Mouse (Mus musculus) lung, postnatal 14 days (tissue): ENCODE measurements at regions not wholly inside any gene's neighbourhood (a gene's known extent, or its start where the extent isn't known, plus 50 kb on each side); places are given as distances from the start of the nearest gene placed in this dataset.

Experiments used
- DNase-seq: peaks from one replicate; pipeline ENCODE4 v3.0.0; 2021

DNA sequence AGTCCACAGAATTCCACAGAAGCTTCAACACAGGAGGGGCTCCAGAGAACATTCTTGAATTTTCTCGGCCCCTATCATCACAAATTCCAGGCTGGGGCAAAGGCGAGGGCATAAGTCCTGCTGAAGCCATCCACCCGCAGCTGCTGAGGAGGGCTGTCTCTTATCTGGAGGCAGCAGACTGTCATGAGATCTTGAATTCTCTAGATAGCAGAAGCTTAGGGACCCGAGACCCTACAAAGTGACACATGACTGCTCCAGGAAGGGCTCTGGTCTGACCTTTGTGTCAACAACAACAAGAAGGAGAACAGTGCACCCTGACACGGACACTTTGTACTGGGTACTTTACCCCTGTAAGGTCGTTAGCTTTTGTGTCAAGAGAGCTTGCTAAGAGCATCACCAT is 57.2 kb downstream of the Lao1 start:
- DNase-seq: no peak

DNA sequence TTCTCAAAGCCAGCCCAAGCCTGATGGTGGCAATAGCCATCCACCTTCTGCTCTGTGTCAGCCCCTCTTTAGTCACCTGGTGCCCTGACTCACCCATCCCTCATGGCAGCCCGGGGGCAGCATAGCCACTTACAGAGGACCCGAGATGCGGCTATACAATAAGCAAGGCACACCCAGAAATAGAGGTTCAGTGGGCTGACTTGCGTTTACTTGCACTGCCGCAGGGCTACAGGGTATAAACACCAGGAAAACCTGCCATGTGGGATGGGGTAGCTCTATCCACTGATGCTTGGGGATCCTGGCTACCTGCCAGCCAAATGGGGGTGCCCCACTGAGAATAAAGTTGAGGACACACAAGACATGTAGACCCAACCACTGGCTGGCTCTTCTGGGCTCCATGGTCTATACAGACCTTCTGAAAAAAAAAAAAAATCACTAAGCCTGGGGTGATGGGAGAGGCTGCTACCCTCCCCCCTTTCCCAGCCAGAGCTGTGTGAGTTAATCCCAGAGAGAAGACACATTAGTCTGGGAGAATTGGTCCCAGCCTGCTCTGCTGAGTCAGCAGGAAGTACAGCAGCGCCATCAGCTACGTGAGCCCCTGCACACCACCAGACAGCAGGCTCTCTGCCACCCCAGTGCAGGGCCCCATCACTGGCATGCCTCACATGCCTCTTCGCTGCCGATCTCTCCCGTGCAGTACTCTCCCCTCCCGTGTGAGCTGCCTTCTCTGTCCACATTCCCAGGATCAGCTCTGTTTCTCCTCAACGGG is 57.8 kb downstream of the Lao1 start:
- no peak for DNase-seq

- DNase-seq: no peak
These were observed 61.0 kb downstream of the Lao1 start for GRCm38 (mm10) chr4:119022338-119022737.

GRCm38 (mm10) chr4:119026237-119026861 is 65.0 kb downstream of the Lao1 start:
- no peak for DNase-seq

DNA sequence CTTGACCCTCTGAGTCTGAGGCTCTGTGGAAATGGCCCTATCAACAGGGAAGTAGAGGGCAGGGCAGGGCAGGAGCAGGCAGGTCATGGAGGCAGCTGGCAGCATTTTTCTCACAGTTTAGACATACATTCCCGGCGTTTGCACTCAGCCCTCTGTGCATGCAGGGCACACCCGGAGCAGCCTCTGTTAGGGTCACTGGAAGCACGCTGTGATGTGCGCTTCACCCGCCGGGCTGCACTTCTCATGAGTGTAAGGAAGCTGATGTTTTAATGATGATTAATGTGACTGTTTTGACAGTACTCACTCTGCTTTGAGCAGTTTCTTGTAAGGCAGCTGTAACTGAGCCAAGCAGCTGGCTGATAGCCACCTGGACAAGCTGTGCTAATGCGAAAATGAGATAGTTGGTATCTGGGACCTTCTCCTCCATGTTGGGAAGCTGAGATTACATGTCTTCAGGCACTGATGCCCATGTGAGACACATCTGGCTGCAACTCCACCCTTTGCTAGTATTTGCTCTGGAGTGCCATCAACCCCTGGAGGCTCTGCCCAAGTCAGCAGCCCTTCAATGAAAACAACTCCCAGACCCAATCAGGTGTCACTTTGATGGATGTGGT is 66.9 kb downstream of the Lao1 start:
- peak; percentile 3 for DNase-seq

DNA sequence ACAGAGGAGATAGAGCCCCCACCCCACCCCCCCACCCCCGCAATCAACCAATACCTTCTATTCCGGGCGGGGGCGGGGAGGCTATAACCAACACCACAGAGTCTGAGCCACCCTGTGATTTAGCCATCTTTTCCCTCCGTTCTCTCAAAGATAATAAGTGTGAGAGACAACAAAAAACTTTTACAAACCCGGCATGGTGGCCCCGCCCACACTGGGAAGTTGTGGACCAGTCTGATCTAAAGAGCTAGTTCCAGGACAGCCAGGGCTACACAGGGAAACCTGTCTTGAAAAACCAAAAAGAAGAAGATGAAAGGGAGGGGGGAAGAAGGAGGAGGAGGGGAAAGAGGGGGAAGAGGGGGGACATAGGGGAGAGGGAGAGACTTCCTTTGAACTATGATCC is 67.7 kb downstream of the Lao1 start:
- no peak for DNase-seq

DNA sequence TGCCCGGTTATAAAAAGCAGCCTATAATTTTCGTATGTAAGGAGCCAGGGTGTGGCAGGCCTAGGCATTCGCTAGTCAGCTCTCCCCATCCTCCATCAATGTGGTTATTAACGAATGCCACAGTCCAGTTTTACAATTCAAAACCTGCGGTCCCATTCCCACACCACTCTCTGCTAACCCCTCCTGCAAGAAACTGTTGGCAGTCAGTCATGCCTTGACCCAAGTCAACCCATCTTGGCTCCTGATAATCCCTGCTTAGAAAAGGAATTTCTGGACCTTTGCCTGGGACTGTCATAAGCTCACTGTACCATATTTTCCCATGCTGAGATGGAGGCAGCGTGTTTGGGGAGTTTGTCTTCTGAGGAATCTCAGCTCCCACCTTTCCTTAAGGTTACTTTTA is 68.4 kb downstream of the Lao1 start:
- DNase-seq: no peak

GRCm38 (mm10) chr4:119030865-119031264 is 69.5 kb downstream of the Lao1 start:
- DNase-seq: no peak

GRCm38 (mm10) chr4:119033006-119033405 is 71.6 kb downstream of the Lao1 start:
- DNase-seq: no peak

DNA sequence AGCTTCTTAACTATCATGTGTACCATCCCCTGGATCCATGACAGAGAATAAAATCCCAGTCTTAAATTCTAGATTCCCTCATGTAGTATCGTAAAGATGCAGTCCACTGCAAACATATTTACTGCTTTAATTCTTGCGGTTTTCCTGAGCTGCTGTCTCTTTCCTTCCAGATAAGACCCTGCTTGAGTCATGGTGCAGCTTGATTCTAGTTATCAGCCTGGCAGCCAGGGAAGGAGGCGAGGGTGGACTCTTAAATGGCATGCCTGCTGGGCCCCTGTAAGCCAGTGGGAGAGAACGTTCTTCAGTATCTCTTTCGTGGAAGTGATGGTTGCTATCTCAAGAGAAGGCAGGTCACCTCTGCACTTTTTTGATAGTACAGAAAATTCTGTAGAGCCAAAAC is 71.9 kb upstream of the Slc2a1 start:
- no peak for DNase-seq

GRCm38 (mm10) chr4:119040041-119040440 is 68.5 kb upstream of the Slc2a1 start:
- no peak for DNase-seq

DNA sequence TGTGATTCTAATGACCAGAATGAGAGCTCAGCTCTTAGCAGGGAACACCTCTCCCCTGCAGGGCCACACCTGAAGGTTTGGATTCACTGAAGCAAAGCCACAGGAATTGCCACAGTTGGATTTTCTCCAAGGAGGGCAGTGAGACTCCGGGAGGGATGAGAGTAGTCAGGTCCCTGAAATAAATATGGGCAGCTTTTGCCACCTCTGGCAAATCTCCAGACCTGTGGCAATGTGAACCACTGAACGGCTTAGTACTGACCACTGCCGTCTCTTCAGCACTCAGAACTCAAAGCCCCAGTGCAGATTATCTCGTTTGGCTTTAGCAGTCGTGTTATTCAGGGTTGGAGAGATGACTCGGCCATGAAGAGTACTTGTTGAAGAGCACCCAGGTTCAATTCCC is 66.9 kb upstream of the Slc2a1 start:
- no peak for DNase-seq

DNA sequence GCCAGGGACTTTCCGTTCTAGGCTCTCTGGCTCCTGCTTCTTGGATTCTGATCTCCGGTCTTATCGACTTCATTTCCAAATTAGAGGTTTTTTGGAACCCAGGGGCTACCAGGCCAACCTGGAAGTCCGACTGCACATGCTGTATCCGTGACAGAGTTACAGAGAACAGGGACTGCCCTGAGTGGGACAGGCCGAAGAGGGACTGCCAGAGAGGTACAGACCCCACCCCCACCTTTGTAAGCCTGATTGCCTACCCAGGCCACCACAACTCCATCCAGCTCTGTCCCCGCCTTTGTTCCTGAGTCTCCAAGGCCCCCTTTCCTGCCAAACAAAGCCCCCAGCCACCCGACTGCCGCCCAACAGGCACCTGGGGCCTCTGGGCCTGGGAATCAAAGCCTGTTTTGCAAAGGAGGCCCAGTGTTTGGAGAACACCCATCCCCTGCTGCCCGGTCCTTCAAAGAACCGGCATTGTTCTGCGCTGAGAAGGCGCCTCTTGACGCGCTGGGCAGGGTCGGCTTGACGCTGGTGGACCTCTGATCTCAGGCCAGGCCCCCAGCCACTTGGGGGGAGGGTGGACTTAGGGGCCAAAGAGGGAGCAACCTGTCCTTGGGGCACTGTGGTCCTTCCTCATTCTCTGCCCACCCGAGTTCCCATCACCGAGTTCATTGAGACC is 64.4 kb upstream of the Slc2a1 start:
- DNase-seq: no peak

DNA sequence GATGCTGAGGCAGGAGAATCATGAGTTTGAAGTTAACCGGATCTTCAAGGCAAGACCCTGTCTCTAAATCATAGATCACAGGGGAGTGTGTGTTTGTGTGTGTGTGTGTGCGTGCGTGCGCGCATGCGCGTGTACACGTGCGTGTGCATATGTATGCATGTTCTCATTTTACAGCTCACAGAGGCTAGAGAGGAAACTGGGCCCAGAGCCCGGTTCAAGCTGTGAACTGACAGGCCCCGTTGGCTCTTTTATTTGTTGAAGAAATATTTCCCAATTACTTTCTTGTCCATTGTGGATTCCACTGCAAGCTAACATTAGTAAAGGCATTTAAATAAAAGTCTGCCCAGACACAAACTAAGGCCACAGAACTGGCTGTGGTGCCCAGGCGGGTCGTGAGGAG is 63.7 kb upstream of the Slc2a1 start:
- no peak for DNase-seq

- DNase-seq: no peak
These were observed 57.6 kb upstream of the Slc2a1 start for GRCm38 (mm10) chr4:119050867-119051353.

DNA sequence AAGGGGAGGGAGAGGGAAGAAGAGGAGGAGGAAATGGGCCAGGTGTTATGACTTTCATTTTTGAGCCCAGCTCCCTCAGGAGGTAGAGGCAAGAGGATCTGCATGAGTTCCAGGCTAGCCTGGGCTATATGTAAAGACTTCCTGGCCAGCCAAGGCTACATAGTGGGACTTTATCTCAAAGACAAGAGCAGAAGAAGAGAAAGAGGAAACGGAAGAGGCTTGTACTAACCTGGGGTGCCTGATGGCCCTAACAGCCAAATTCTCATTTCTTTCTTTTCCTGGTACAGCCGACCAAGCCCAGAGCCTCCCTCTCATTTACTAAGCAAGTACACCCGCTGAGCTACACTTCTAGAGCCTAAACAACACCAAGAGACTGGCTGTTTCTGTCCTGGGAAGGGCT is 56.0 kb upstream of the Slc2a1 start:
- no peak for DNase-seq

DNA sequence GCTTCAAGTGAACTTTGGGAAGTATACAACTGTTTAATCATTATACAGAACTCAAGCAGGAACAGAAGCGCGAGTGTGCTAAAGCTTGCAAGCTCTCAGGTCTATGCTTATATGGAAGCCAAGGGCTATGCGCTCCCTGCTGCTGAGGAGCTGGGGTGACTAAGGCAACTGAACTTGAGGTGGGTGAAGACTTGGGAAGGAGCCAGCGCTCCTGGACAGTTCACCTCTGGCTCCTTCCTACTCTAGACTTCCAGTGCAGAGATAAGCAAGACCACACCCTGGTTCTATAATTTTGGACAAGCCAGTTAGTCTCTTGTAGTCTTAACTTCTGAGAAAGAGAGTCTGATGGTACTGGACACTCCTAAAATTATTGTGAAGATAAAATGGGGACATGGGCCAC is 55.3 kb upstream of the Slc2a1 start:
- DNase-seq: no peak

DNA sequence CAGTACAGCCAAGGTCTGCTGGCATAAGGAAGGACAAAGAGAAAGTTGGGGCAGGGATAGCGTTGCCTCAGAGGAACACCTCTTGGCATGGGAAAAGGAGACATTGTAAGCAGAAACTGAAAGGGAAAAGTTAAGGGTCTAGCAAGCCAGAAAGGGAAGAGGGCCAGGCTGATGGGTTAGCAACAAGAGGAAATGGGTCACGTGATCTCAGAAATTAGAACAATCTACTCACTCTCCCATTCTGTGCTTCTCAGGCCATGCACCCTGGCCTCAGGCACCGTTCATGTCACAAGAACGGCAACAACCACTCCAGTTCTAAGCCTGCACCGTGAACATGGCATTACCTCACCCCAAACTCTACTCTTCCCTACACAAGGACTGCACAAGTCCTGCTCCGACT is 54.8 kb upstream of the Slc2a1 start:
- no peak for DNase-seq

DNA sequence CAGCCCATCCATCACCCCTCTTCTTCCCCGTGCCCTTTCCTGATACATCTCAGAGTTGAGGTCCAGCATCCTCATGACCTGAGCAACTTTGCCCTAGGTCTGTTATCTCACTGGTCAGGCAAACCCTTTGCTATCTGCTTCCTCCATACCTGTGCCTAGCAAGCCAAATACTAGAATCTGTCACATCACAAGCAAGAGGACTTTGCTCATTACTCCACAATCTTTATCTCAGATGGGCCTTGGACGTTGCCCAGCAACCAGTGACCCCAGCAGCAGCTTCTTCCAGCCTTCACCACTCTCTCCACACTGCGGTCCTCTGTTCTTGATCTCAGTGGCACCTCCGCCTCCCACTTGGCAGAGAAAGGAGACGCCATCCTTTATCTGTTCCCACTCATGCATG is 54.4 kb upstream of the Slc2a1 start:
- DNase-seq: no peak

- no peak for DNase-seq
These were observed 51.3 kb upstream of the Slc2a1 start for GRCm38 (mm10) chr4:119057191-119057590.

- DNase-seq: no peak
These were observed 50.7 kb upstream of the Slc2a1 start for GRCm38 (mm10) chr4:119057826-119058225.
